Mouse (Mus musculus) G1E-ER4 (cell line): ENCODE measurements at regions not wholly inside any gene's neighbourhood (a gene's known extent, or its start where the extent isn't known, plus 50 kb on each side); places are given as distances from the start of the nearest gene placed in this dataset.

ENCODE experiments used
- GATA1 ChIP-seq: IDR thresholded peaks from one replicate; pipeline ENCODE4 v1.8.0; 2012; ENCODE audit warnings: low read length, inconsistent platforms

GRCm38 (mm10) chr9:61476351-61476750 lies 104.2 kb downstream of the Tle3 start:
- TF ChIP-seq GATA1: no peak

GRCm38 (mm10) chr9:61470815-61471505 lies 98.8 kb downstream of the Tle3 start:
- no peak for TF ChIP-seq GATA1

- TF ChIP-seq GATA1: no peak
Measured at GRCm38 (mm10) chr9:61468897-61469509, 96.8 kb downstream of the Tle3 start.

GRCm38 (mm10) chr9:61468368-61468848 lies 96.2 kb downstream of the Tle3 start:
- TF ChIP-seq GATA1: no peak
